Mouse (Mus musculus) layer of hippocampus, postnatal 14 days (tissue): ENCODE results near the gene Plcb1. TPM values are rescaled to one million over a fixed set of nuclear protein-coding genes. Genes with fewer than 3 reads are reported as not detected.
"Not testable (repeated sequence)": the region's sequence is repeated elsewhere in the genome, so short reads cannot be mapped to it uniquely, and the experiment has no call there.

Source experiments
- DNase-seq, 2 experiments: peaks; one replicate each; pipeline ENCODE4 v3.0.0; 2021 to 2022; ENCODE audit warnings: low spot score in 2 of 2, mixed read lengths in 1 of 2
- total RNA-seq, 2 experiments: library from RNA; stranded (reverse); gene quantifications; 2 replicates each; pipeline ENCODE4 v1.2.3; 2021

The Plcb1 gene
- total RNA-seq, 2 experiments from 2014 or later: 123 to 129 TPM

DNA sequence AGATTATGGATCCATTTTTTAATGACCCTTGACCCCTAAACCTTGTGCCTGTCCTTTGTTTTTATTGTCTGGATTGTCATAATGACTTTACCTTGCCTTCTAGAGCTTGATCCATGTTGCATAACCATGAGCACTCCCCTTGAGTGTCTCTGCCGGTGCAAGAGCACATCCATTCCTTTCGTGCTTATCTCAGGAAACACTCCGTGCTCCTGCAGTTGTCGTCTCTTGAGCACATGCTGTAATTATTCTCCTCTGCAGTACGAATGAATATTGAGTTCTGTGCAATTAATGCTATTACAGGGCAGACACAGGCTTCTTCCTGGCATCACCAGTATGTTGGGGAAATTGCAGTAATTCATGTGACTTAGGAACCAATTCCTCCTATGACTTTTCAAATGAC, 166.2 kb downstream of the Plcb1 start:
- no peak for DNase-seq

GRCm38 (mm10) chr2:134956436-134956835, 170.6 kb downstream of the Plcb1 start:
- no peak for DNase-seq

DNA sequence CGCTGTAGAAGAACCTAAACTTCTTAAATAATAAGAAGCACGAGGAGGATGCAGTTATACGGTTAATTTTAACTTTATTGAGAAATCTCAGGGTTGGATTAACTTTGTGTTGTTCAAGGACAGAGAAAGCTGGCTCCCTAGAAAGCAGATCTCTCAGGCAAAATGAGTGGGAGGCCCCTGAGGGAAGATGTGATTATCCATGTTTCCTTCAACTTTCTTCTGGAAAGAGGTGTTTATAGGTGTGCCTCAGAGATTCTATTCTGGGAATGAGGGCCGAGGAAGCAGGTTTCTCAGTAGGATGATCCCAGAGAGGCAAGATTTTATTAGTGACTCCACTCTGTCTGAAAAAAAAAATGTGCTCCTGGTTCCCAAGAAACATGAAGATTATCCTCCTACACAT, 180.3 kb downstream of the Plcb1 start:
- DNase-seq: no peak

- no peak for DNase-seq
Observed at GRCm38 (mm10) chr2:134968380-134968779, 182.5 kb downstream of the Plcb1 start.

- no peak for DNase-seq
Observed at GRCm38 (mm10) chr2:134972376-134972775, 186.5 kb downstream of the Plcb1 start.

DNA sequence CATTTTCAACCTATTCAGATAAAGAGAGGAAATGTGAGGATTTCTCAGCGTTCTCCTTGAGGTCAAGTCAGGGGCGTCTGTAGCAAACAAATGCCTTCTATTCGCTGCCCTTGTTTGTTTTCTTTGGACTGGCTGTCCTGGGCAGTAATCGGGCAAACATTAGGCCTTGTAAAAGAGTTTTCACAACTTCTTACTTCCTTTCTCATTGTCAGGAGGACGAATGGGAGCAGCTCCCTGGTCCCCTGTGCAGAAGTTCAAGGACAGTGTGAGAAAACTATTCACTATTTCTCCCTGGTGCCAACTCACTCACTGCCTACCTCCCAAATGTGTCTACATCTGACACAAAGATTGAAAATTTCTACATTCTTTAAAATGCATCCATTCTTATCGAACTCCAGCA, 188.8 kb downstream of the Plcb1 start:
- no peak for DNase-seq

- peak in 1 of 2 experiments; percentile 36 for DNase-seq
Observed at GRCm38 (mm10) chr2:134976796-134977330, 191.0 kb downstream of the Plcb1 start.

- no peak for DNase-seq
Observed at GRCm38 (mm10) chr2:134977641-134978040, 191.8 kb downstream of the Plcb1 start.

- no peak for DNase-seq
Observed at GRCm38 (mm10) chr2:134981394-134981793, 195.5 kb downstream of the Plcb1 start.

DNA sequence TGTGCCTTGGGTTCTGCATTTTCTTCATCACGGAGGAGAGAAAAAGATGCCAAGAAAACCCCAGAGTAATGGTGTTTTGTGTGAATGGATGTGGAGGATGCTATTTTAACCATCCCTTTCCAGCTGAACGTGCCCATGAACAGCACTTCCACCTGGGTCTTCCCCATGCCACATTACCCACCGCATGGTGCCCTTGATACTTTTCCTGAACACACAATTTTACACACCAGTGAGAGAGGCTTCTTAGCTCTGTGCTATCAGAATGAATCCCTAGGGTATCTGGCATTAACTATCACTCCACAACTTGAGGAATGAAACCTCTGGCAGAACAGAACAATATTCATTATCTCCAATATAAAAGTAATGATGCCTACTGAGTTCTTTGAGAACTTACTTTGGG, 199.0 kb downstream of the Plcb1 start:
- no peak for DNase-seq

DNA sequence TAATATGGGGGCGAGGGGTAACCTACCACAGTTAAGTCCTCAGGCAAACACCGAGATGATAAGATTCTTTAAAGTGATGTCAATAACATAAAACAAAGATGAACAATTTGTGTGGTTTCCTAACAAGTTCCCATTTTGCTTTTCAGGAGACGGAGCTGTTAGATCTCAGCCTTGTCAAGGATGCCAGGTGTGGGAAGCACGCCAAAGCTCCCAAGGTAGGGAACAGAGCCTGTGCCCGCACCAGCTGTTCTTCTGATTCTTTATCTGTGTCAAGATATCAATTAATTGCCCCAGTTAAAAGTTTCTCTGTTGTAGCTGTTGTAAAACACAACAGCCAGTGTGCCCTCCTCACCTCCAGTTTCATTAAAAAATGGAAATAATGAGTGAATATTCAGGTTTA, 202.1 kb downstream of the Plcb1 start:
- no peak for DNase-seq

GRCm38 (mm10) chr2:134989650-134990292, 203.9 kb downstream of the Plcb1 start:
- DNase-seq: no peak

- DNase-seq: no peak
Observed at GRCm38 (mm10) chr2:135007134-135007533, 221.3 kb downstream of the Plcb1 start.

- not testable (repeated sequence) for DNase-seq
Observed at GRCm38 (mm10) chr2:135007885-135008284, 222.0 kb downstream of the Plcb1 start.

GRCm38 (mm10) chr2:135010371-135010770, 224.5 kb downstream of the Plcb1 start:
- DNase-seq: peak in 1 of 2 experiments; percentile 30

DNA sequence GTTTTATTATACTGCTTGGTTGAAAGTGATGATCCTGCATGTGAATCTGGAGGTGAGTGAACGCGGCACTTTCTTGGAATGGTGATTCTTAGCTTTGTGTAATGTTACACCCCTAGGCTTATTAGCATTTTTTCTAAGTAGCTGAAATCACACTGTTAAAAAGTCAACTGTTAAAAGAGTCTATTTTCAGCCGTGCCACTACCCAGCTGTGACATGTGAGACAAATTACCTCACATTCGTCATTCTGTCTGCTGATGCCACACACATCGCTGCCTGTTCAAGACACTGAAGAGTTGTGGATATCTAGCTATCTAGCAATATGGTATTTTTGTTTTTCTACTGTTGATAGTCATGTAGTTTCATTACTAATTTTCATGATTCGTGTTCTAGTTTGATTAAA, 229.6 kb downstream of the Plcb1 start:
- DNase-seq: no peak

- DNase-seq: no peak
Observed at GRCm38 (mm10) chr2:135018275-135018674, 232.4 kb downstream of the Plcb1 start.

GRCm38 (mm10) chr2:135018708-135019107, 232.8 kb downstream of the Plcb1 start:
- no peak for DNase-seq

DNA sequence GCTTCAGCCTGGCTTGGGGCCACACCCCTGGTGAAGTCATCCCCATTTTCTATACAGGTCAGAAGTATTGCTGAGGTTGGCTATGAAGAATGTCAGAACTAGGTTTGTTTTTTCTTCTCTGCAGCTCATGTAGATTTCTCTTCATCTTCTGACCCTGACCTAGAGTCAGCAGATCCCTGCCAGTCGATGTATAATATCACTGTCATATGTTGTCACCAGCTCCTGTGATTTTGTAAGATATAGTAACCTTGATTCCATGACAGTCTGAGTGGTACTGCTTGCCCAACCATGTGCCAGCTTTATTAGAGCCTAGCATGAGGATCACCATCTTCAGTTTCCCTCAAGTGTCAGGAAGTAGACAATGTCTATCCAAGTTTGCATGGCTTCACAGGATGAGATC, 233.7 kb downstream of the Plcb1 start:
- no peak for DNase-seq

GRCm38 (mm10) chr2:135029288-135029687, 243.4 kb downstream of the Plcb1 start:
- no peak for DNase-seq

GRCm38 (mm10) chr2:135029700-135030099, 243.8 kb downstream of the Plcb1 start:
- DNase-seq: peak; percentile 16 to 34

DNA sequence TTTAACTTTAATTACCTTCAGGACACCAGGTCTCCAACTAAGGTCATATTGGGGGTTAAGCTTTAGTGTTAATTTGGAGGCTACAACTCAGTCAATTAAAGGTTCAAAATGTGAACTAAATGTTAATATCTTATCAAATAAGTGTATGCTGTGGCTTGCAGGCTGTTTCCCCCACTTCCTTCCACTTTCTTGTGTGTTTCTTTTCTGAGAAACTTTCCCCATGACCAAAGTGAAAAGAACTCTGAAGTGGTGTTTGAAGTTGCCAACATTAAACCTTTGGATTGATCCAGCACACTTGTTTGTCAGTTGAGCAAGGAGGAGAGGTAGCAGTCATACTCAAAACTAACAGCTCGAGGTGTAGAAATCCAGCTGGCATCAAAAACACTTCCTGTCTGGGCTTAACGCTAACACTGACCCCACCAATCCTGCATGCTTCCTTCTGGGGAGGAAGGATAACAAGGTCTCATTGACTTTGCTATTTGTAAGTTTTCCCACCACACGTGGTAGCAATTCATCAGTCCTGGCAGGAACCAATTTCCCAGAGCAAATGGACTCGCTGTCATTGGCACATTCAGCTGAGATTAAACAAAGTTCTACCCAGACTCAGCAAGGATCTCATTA, 249.9 kb downstream of the Plcb1 start:
- DNase-seq: peak in 1 of 2 experiments; percentile 9

- no peak for DNase-seq
Observed at GRCm38 (mm10) chr2:135048791-135049190, 262.9 kb downstream of the Plcb1 start.
